Mouse (Mus musculus) urinary bladder, adult 2 months (tissue): Measurements from ENCODE around the gene Rnf216. TPM values are rescaled to one million over a fixed set of nuclear protein-coding genes. Genes with fewer than 3 reads are reported as not detected.
"Not testable (repeated sequence)": the region's sequence is repeated elsewhere in the genome, so short reads cannot be mapped to it uniquely, and the experiment has no call there.

Source experiments
- DNase-seq: peaks from one replicate; pipeline ENCODE4 v3.0.0; 2022; ENCODE audit warnings: low spot score
- polyA plus RNA-seq: library from polyadenylated mRNA; depleted of rRNA; stranded (reverse); fragments of >200 nt; gene quantifications from 2 replicates; pipeline ENCODE4 v1.2.3, GENCODE M21; 2012; rRNA removed

The Rnf216 gene
- 25.0 and 26.2 TPM in 2 replicates for polyA plus RNA-seq

GRCm38 (mm10) chr5:143112281-143113246, at the start of gene Rnf216:
Gene Rnf216, minus strand, starts transcription at chr5:143112994.
- DNase-seq: peak; percentile 93

GRCm38 (mm10) chr5:143155534-143155933, 42.7 kb upstream of the Rnf216 start:
- no peak for DNase-seq

GRCm38 (mm10) chr5:143153756-143154155, 41.0 kb upstream of the Rnf216 start:
- DNase-seq: no peak

- no peak for DNase-seq
Observed at GRCm38 (mm10) chr5:143150044-143150443, 37.2 kb upstream of the Rnf216 start.

- no peak for DNase-seq
Observed at GRCm38 (mm10) chr5:143149536-143149935, 36.7 kb upstream of the Rnf216 start.

GRCm38 (mm10) chr5:143148661-143149060, 35.9 kb upstream of the Rnf216 start:
- no peak for DNase-seq

- DNase-seq: no peak
Observed at GRCm38 (mm10) chr5:143147481-143147880, 34.7 kb upstream of the Rnf216 start, which contains the start of gene Olfr718-ps1. Gene Olfr718-ps1, minus strand, starts transcription at chr5:143147581.

GRCm38 (mm10) chr5:143137580-143137979, 24.8 kb upstream of the Rnf216 start:
- DNase-seq: no peak

- DNase-seq: no peak
Observed at GRCm38 (mm10) chr5:143135042-143135441, 22.2 kb upstream of the Rnf216 start.

- DNase-seq: not testable (repeated sequence)
Observed at GRCm38 (mm10) chr5:143134216-143135010, 21.6 kb upstream of the Rnf216 start.

GRCm38 (mm10) chr5:143132935-143133514, 20.2 kb upstream of the Rnf216 start:
- no peak for DNase-seq

- DNase-seq: no peak
Observed at GRCm38 (mm10) chr5:143130342-143130741, 17.5 kb upstream of the Rnf216 start.

GRCm38 (mm10) chr5:143129101-143129500, 16.3 kb upstream of the Rnf216 start:
- no peak for DNase-seq

- DNase-seq: no peak
Observed at GRCm38 (mm10) chr5:143127837-143128236, 15.0 kb upstream of the Rnf216 start.

GRCm38 (mm10) chr5:143126908-143127307, 14.1 kb upstream of the Rnf216 start:
- no peak for DNase-seq

- DNase-seq: no peak
Observed at GRCm38 (mm10) chr5:143126089-143126488, 13.3 kb upstream of the Rnf216 start.

- DNase-seq: no peak
Observed at GRCm38 (mm10) chr5:143125601-143126000, 12.8 kb upstream of the Rnf216 start.

- DNase-seq: no peak
Observed at GRCm38 (mm10) chr5:143124805-143125378, 12.1 kb upstream of the Rnf216 start.

GRCm38 (mm10) chr5:143122673-143123072, 9.9 kb upstream of the Rnf216 start:
- no peak for DNase-seq

GRCm38 (mm10) chr5:143122125-143122524, 9.3 kb upstream of the Rnf216 start:
- DNase-seq: no peak

GRCm38 (mm10) chr5:143106842-143107241, 6.0 kb downstream of the Rnf216 start:
- no peak for DNase-seq

- DNase-seq: no peak
Observed at GRCm38 (mm10) chr5:143103231-143103630, 9.6 kb downstream of the Rnf216 start.
